Mouse (Mus musculus) kidney, adult 2 months (tissue): ENCODE results near the gene Anapc7. TPM values are rescaled to one million over a fixed set of nuclear protein-coding genes. Genes with fewer than 3 reads are reported as not detected.

ENCODE experiments used
- DNase-seq: peaks from one replicate; pipeline ENCODE4 v3.0.0; 2021
- H3K27ac ChIP-seq: fragments of 200-500 bp; 2 replicates; pipeline ENCODE4 v1.5.1; 2012; ENCODE audit warnings: low read depth, low read length, control low read depth, inconsistent platforms; ENCODE audit not compliant: insufficient read depth
- H3K27me3 ChIP-seq: fragments of 200-500 bp; replicated peaks from 2 replicates; pipeline ENCODE4 v1.6.1; 2012; ENCODE audit warnings: mild to moderate bottlenecking, moderate library complexity, low read length, inconsistent platforms; ENCODE audit not compliant: control insufficient read depth, insufficient read depth
- H3K36me3 ChIP-seq: fragments of 200-500 bp; 2 replicates; pipeline ENCODE4 v1.6.1; 2012; ENCODE audit warnings: mild to moderate bottlenecking, moderate library complexity, low read length, inconsistent platforms; ENCODE audit not compliant: control insufficient read depth, insufficient read depth
- H3K4me1 ChIP-seq: fragments of 200-500 bp; 2 replicates; pipeline ENCODE4 v1.6.1; 2011; ENCODE audit warnings: low read length; ENCODE audit not compliant: control insufficient read depth, insufficient read depth
- H3K4me3 ChIP-seq: fragments of 200-500 bp; 2 replicates; pipeline ENCODE4 v1.5.1; 2011; ENCODE audit warnings: mild to moderate bottlenecking, low read depth, low read length, control low read depth; ENCODE audit not compliant: insufficient read depth
- CTCF ChIP-seq: fragments of 200-500 bp; conservative IDR thresholded peaks from 2 replicates; pipeline ENCODE4 v1.5.1; 2011; ENCODE audit warnings: low read depth, mild to moderate bottlenecking, control low read depth, low read length, moderate library complexity, mixed read lengths; ENCODE audit not compliant: insufficient read depth, insufficient read length
- POLR2A ChIP-seq: fragments of 200-500 bp; IDR thresholded peaks from one replicate; pipeline ENCODE4 v1.6.1; 2011; ENCODE audit warnings: low read depth, low read length, control low read depth
- WGBS: fragments of 180-500 bp; shearing (Covaris S2); methylation state at CpG from one replicate; pipeline ENCODE4 v1.1.7; 2018; 5-methylcytosine and 5-hydroxymethylcytosine counted together
- polyA plus RNA-seq: library from polyadenylated mRNA; depleted of rRNA; stranded (reverse); fragments of >200 nt; gene quantifications from 2 replicates; pipeline ENCODE4 v1.2.3, GENCODE M21; 2012; rRNA removed

Anapc7 gene
- polyA plus RNA-seq, 1 experiment, result 33.5 TPM

- Histone ChIP-seq H3K4me1 (peaks cover 18% of the 10 kb centered on the region; the same call in 1 of the 2 replicates), H3K27me3 (no peaks in the 10 kb centered on the region), H3K36me3 (peaks cover 22% of the 10 kb centered on the region), H3K27ac (no peak overlapping the region), H3K4me3 (no peak overlapping the region)
- DNase-seq, result no peak
- 81% methylated on average over 10 of the region's 10 CpGs for WGBS
- TF ChIP-seq CTCF (no peak), POLR2A (no peak)
These were observed 69.9 kb downstream of the Anapc7 start for GRCm38 (mm10) chr5:122491385-122491784.

GRCm38 (mm10) chr5:122493035-122493434 lies 71.5 kb downstream of the Anapc7 start:
- H3K27me3 ChIP-seq, result no peaks in the 10 kb centered on the region
- no peak for DNase-seq
- H3K4me1 ChIP-seq, result peaks cover 28% of the 10 kb centered on the region
- TF ChIP-seq POLR2A, result no peak
- no peak for TF ChIP-seq CTCF
- WGBS, result 62% methylated on average over 2 of the region's 2 CpGs
- H3K4me3 ChIP-seq, result no peak overlapping the region
- no peak overlapping the region for H3K27ac ChIP-seq
- peaks cover 20% of the 10 kb centered on the region for H3K36me3 ChIP-seq

GRCm38 (mm10) chr5:122494449-122494848 lies 73.0 kb downstream of the Anapc7 start:
- 3% methylated on average over 1 of the region's 1 CpGs for WGBS
- peaks cover 16% of the 10 kb centered on the region for H3K36me3 ChIP-seq
- H3K27me3 ChIP-seq, result no peaks in the 10 kb centered on the region
- H3K27ac ChIP-seq, result no peak overlapping the region
- DNase-seq, result no peak
- H3K4me1 ChIP-seq, result peaks cover 28% of the 10 kb centered on the region
- TF ChIP-seq CTCF (no peak), POLR2A (no peak)
- H3K4me3 ChIP-seq, result no peak overlapping the region

Other genes with a start within 250 kb of the Anapc7 start
- gene Hvcn1, start 214.9 kb upstream of the Anapc7 start, polyA plus RNA-seq, result 6.4 and 13.1 TPM in 2 replicates
- 18.2 and 23.2 TPM in 2 replicates for gene Tctn1, start 157.2 kb upstream of the Anapc7 start, polyA plus RNA-seq
- gene Pptc7, start 137.3 kb upstream of the Anapc7 start, polyA plus RNA-seq, result 28.8 and 31.7 TPM in 2 replicates
- gene Rad9b, start 67.5 kb upstream of the Anapc7 start, polyA plus RNA-seq, result 4.2 and 4.5 TPM in 2 replicates
- gene Vps29, start 67.3 kb upstream of the Anapc7 start, polyA plus RNA-seq, result 111 and 133 TPM in 2 replicates
- gene Gpn3, start 49.8 kb upstream of the Anapc7 start, polyA plus RNA-seq, result 28.2 and 28.8 TPM in 2 replicates
- 20.7 and 20.8 TPM in 2 replicates for gene Fam216a, start 49.3 kb upstream of the Anapc7 start, polyA plus RNA-seq
- gene Arpc3, start 29.8 kb upstream of the Anapc7 start, polyA plus RNA-seq, result 141 and 195 TPM in 2 replicates
- 94.2 and 96.2 TPM in 2 replicates for gene Atp2a2, start 80.5 kb downstream of the Anapc7 start, polyA plus RNA-seq
- gene Ift81, start 192.8 kb downstream of the Anapc7 start, polyA plus RNA-seq, result 2.0 and 3.4 TPM in 2 replicates
- 5.1 and 5.3 TPM in 2 replicates for gene P2rx7, start 222.2 kb downstream of the Anapc7 start, polyA plus RNA-seq